ENCODE assay signal across 9 mouse cellular contexts in genomic region chr4:148131497-148132081, GRCm38 (mm10). TPM values are rescaled to one million over a fixed set of nuclear protein-coding genes. Genes with fewer than 3 reads are reported as not detected.
DNase-seq lines count a peak whose midpoint lies in the region; ATAC-seq and TF ChIP-seq lines count a peak whose summit lies in the region.
"Had no signal": no experiment of that assay in that cellular context is flagged by ENCODE, and none has a peak within 500 bp of the region (broad histone marks: within the 10 kb centered on the region; RNA-seq: fewer than 3 reads in every experiment).

No protein-coding gene starts in this region.

- H3K27me3 ChIP-seq in lung, embryonic 16.5 days (ENCODE audit: control insufficient read depth, insufficient read depth, low read depth, low read length) = peaks cover 36% of the 10 kb centered on the region
- peaks cover 5% of the 10 kb centered on the region; the same call in 1 of the 2 replicates for H3K27me3 ChIP-seq in forebrain, embryonic 11.5 days (ENCODE audit: control insufficient read depth, insufficient read depth, low read length)
- H3K27me3 ChIP-seq in limb, embryonic 10.5 days (ENCODE audit: low read depth, poor library complexity, severe bottlenecking) = peaks cover 39% of the 10 kb centered on the region
- peaks cover 20% of the 10 kb centered on the region for H3K27me3 ChIP-seq in stomach, embryonic 14.5 days (ENCODE audit: control insufficient read depth, insufficient read depth, low read length)

- no peaks in the 10 kb centered on the region for H3K36me3 ChIP-seq in lung, embryonic 16.5 days (ENCODE audit: control insufficient read depth, insufficient read depth, low read length)
- H3K36me3 ChIP-seq in forebrain, embryonic 11.5 days (ENCODE audit: control insufficient read depth, insufficient read depth, low read length) = no peaks in the 10 kb centered on the region
- H3K36me3 ChIP-seq in limb, embryonic 10.5 days = peaks cover 5% of the 10 kb centered on the region; the same call in 1 of the 2 replicates
- no peaks in the 10 kb centered on the region for H3K36me3 ChIP-seq in stomach, embryonic 14.5 days (ENCODE audit: control insufficient read depth, insufficient read depth, low read length)

- WGBS in lung, embryonic 16.5 days = 2% methylated on average over 21 of the region's 21 CpGs
- WGBS in lung, adult 2 months = 3% methylated on average over 21 of the region's 21 CpGs
- under 1% methylated on average over 20 of the region's 21 CpGs for WGBS in forebrain, embryonic 11.5 days
- WGBS in limb, embryonic 10.5 days = under 1% methylated on average over 21 of the region's 21 CpGs
- WGBS in stomach, embryonic 14.5 days = 1% methylated on average over 21 of the region's 21 CpGs

- no peak for ATAC-seq in lung, embryonic 16.5 days (ENCODE audit: low read depth)
- peak; percentile 62 for ATAC-seq in forebrain, embryonic 11.5 days (replicated peaks; ENCODE audit: low FRiP score)
- ATAC-seq in stomach, embryonic 14.5 days (ENCODE audit: insufficient number of reproducible peaks, insufficient read depth, low FRiP score, low read depth) = peak; percentile 31; the same call in 1 of the 2 replicates
- no peak for ATAC-seq in CD4-positive, CD25-positive, alpha-beta regulatory T cell, adult 4 months

- peak overlapping the region; percentile 71 for H3K4me3 ChIP-seq in lung, embryonic 16.5 days (ENCODE audit: low read length)
- H3K4me3 ChIP-seq in lung, adult 2 months (replicated peaks; ENCODE audit: extremely low read depth, low read depth, low read length) = no peak overlapping the region
- peak overlapping the region; percentile 64 for H3K4me3 ChIP-seq in forebrain, embryonic 11.5 days (ENCODE audit: low read depth, low read length)
- peak overlapping the region; percentile 69 for H3K4me3 ChIP-seq in limb, embryonic 10.5 days
- H3K4me3 ChIP-seq in stomach, embryonic 14.5 days (ENCODE audit: low read depth, low read length) = peak overlapping the region; percentile 67
- no peak overlapping the region for H3K4me3 ChIP-seq in left cerebral cortex, adult 2 months

- peak overlapping the region; percentile 51 for H3K9ac ChIP-seq in lung, embryonic 16.5 days (ENCODE audit: low read length)
- peak overlapping the region; percentile 96 for H3K9ac ChIP-seq in forebrain, embryonic 11.5 days (ENCODE audit: low read length)
- no peak overlapping the region for H3K9ac ChIP-seq in stomach, embryonic 14.5 days (replicated peaks; ENCODE audit: low read depth, low read length)

- peaks cover 12% of the 10 kb centered on the region for H3K4me1 ChIP-seq in lung, embryonic 16.5 days (replicated peaks; ENCODE audit: control insufficient read depth, insufficient read depth, low read length)
- H3K4me1 ChIP-seq in lung, adult 2 months (ENCODE audit: control insufficient read depth, insufficient read depth, low read length) = no peaks in the 10 kb centered on the region
- H3K4me1 ChIP-seq in forebrain, embryonic 11.5 days (replicated peaks; ENCODE audit: control insufficient read depth, insufficient read depth, low read length) = peaks cover 6% of the 10 kb centered on the region; the same call in 1 of the 2 replicates
- H3K4me1 ChIP-seq in limb, embryonic 10.5 days = peaks cover 41% of the 10 kb centered on the region
- H3K4me1 ChIP-seq in stomach, embryonic 14.5 days (ENCODE audit: control insufficient read depth, insufficient read depth, low read length) = peaks cover 5% of the 10 kb centered on the region; the same call in 1 of the 2 replicates

- no peaks in the 10 kb centered on the region for H3K9me3 ChIP-seq in lung, embryonic 16.5 days (ENCODE audit: control insufficient read depth, low read length)
- H3K9me3 ChIP-seq in forebrain, embryonic 11.5 days (ENCODE audit: control insufficient read depth, low read length) = no peaks in the 10 kb centered on the region
- H3K9me3 ChIP-seq in limb, embryonic 10.5 days (replicated peaks) = no peaks in the 10 kb centered on the region
- no peaks in the 10 kb centered on the region for H3K9me3 ChIP-seq in stomach, embryonic 14.5 days (ENCODE audit: control insufficient read depth, low read depth, low read length)

- no peak for DNase-seq in lung, adult 2 months
- DNase-seq in forebrain, embryonic 11.5 days (ENCODE audit: low spot score) = peak; percentile 81
- peak; percentile 88 for DNase-seq in limb, embryonic 10.5 days (ENCODE audit: low spot score)
- no peak for DNase-seq in urinary bladder, postnatal 14 days (ENCODE audit: low spot score)
- no peak for DNase-seq in left cerebral cortex, adult 2 months (ENCODE audit: extremely low spot score in 1 of 2, low spot score in 2 of 2)

- intact Hi-C loops in left cerebral cortex, adult 2 months (cut with DNase I) = no loop called here

- no peak overlapping the region for H3K27ac ChIP-seq in lung, embryonic 16.5 days (ENCODE audit: low read length)
- H3K27ac ChIP-seq in forebrain, embryonic 11.5 days (ENCODE audit: low read depth, low read length) = peak overlapping the region; percentile 85
- peak overlapping the region; percentile 95 for H3K27ac ChIP-seq in limb, embryonic 10.5 days
- H3K27ac ChIP-seq in stomach, embryonic 14.5 days (ENCODE audit: low read length) = no peak overlapping the region
- no peak overlapping the region for H3K27ac ChIP-seq in left cerebral cortex, adult 2 months

- no peak for TF ChIP-seq POLR2A in lung, adult 2 months (IDR thresholded peaks at IDR 0.05; ENCODE audit: borderline replicate concordance, extremely low read depth, low read depth, low read length)

- no peak for TF ChIP-seq CTCF in lung, adult 2 months (IDR thresholded peaks at IDR 0.05; ENCODE audit: insufficient read depth, low read length)
- no peak for TF ChIP-seq CTCF in left cerebral cortex, adult 2 months (IDR thresholded peaks at IDR 0.05)

- H3K4me2 ChIP-seq in lung, embryonic 16.5 days (ENCODE audit: low read depth, low read length) = peak overlapping the region; percentile 98
- peak overlapping the region; percentile 87 for H3K4me2 ChIP-seq in forebrain, embryonic 11.5 days (ENCODE audit: low read depth, low read length, severe bottlenecking)
- peak overlapping the region; percentile 99 for H3K4me2 ChIP-seq in stomach, embryonic 14.5 days (replicated peaks; ENCODE audit: low read depth, low read length)

RNA-seq across cellular contexts. Expression of gene Draxin, which starts 1.1 kb away (rescaled TPM):
- polyA plus RNA-seq in lung, embryonic 16.5 days (2015; fragmentation: Nextera tagmentation; extraction: Ambion mirVana) = 0.08 and 0.10 TPM in 2 replicates
- polyA plus RNA-seq in lung, adult 2 months (2012; rRNA removed) = 0.15 and 0.59 TPM in 2 replicates
- 3.8 and 5.0 TPM in 2 replicates for polyA plus RNA-seq in forebrain, embryonic 11.5 days (2014; fragmentation: Nextera tagmentation; extraction: Ambion mirVana)
- polyA plus RNA-seq in limb, embryonic 10.5 days (2016; fragmentation: Nextera tagmentation; extraction: Ambion mirVana) = 0.78 and 1.3 TPM in 2 replicates
- polyA plus RNA-seq in stomach, embryonic 14.5 days (2014; fragmentation: Nextera tagmentation; extraction: Ambion mirVana) = 0.07 and 0.20 TPM in 2 replicates
- not detected for polyA plus RNA-seq in CD4-positive, CD25-positive, alpha-beta regulatory T cell, adult 4 months (2017; shearing (Covaris generic))
- total RNA-seq in left cerebral cortex, adult 2 months (2021) = under 1 TPM; 0.20 to 0.30 TPM
- total RNA-seq: liver, adult 2 months had no signal
- polyA plus RNA-seq: liver, adult 2 months had no signal

RNA-seq across cellular contexts. Expression of gene Mad2l2, which starts 1.4 kb away (rescaled TPM):
- polyA plus RNA-seq in lung, embryonic 16.5 days (2015; fragmentation: Nextera tagmentation; extraction: Ambion mirVana) = 47.6 and 50.2 TPM in 2 replicates
- 26.9 and 30.8 TPM in 2 replicates for polyA plus RNA-seq in lung, adult 2 months (2012; rRNA removed)
- polyA plus RNA-seq in forebrain, embryonic 11.5 days (2014; fragmentation: Nextera tagmentation; extraction: Ambion mirVana) = 68.5 and 75.0 TPM in 2 replicates
- 71.7 and 93.8 TPM in 2 replicates for polyA plus RNA-seq in limb, embryonic 10.5 days (2016; fragmentation: Nextera tagmentation; extraction: Ambion mirVana)
- polyA plus RNA-seq in stomach, embryonic 14.5 days (2014; fragmentation: Nextera tagmentation; extraction: Ambion mirVana) = 51.2 and 54.7 TPM in 2 replicates
- 10 to 100 TPM; 35.8 to 41.2 TPM for polyA plus RNA-seq in CD4-positive, CD25-positive, alpha-beta regulatory T cell, adult 4 months (2017; shearing (Covaris generic))
- 10 to 100 TPM; 14.2 to 16.1 TPM for total RNA-seq in left cerebral cortex, adult 2 months (2021)

RNA-seq across cellular contexts. Expression of gene Fbxo6, which starts 20.4 kb away (rescaled TPM):
- 13.7 and 17.3 TPM in 2 replicates for polyA plus RNA-seq in lung, embryonic 16.5 days (2015; fragmentation: Nextera tagmentation; extraction: Ambion mirVana)
- 64.5 and 84.4 TPM in 2 replicates for polyA plus RNA-seq in lung, adult 2 months (2012; rRNA removed)
- 10.2 and 13.6 TPM in 2 replicates for polyA plus RNA-seq in forebrain, embryonic 11.5 days (2014; fragmentation: Nextera tagmentation; extraction: Ambion mirVana)
- polyA plus RNA-seq in limb, embryonic 10.5 days (2016; fragmentation: Nextera tagmentation; extraction: Ambion mirVana) = 9.0 and 11.1 TPM in 2 replicates
- 13.9 and 17.6 TPM in 2 replicates for polyA plus RNA-seq in stomach, embryonic 14.5 days (2014; fragmentation: Nextera tagmentation; extraction: Ambion mirVana)
- 10 to 100 TPM; 44.1 to 56.6 TPM for polyA plus RNA-seq in CD4-positive, CD25-positive, alpha-beta regulatory T cell, adult 4 months (2017; shearing (Covaris generic))
- 10 to 100 TPM; 28.9 to 30.2 TPM for total RNA-seq in left cerebral cortex, adult 2 months (2021)

RNA-seq across cellular contexts. Expression of gene Fbxo44, which starts 28.7 kb away (rescaled TPM):
- polyA plus RNA-seq in lung, embryonic 16.5 days (2015; fragmentation: Nextera tagmentation; extraction: Ambion mirVana) = 11.9 and 12.1 TPM in 2 replicates
- 13.3 and 21.5 TPM in 2 replicates for polyA plus RNA-seq in lung, adult 2 months (2012; rRNA removed)
- 44.9 and 45.0 TPM in 2 replicates for polyA plus RNA-seq in forebrain, embryonic 11.5 days (2014; fragmentation: Nextera tagmentation; extraction: Ambion mirVana)
- polyA plus RNA-seq in limb, embryonic 10.5 days (2016; fragmentation: Nextera tagmentation; extraction: Ambion mirVana) = 4.4 and 9.7 TPM in 2 replicates
- 11.9 and 14.2 TPM in 2 replicates for polyA plus RNA-seq in stomach, embryonic 14.5 days (2014; fragmentation: Nextera tagmentation; extraction: Ambion mirVana)
- 1 to 10 TPM; 2.2 to 2.6 TPM for polyA plus RNA-seq in CD4-positive, CD25-positive, alpha-beta regulatory T cell, adult 4 months (2017; shearing (Covaris generic))
- 100 to 1,000 TPM; 140 to 156 TPM for total RNA-seq in left cerebral cortex, adult 2 months (2021)

RNA-seq across cellular contexts. Expression of gene Fbxo2, which starts 28.8 kb away (rescaled TPM):
- 0.50 and 1.4 TPM in 2 replicates for polyA plus RNA-seq in lung, embryonic 16.5 days (2015; fragmentation: Nextera tagmentation; extraction: Ambion mirVana)
- polyA plus RNA-seq in lung, adult 2 months (2012; rRNA removed) = 1.9 and 2.6 TPM in 2 replicates
- 0.87 and 0.91 TPM in 2 replicates for polyA plus RNA-seq in forebrain, embryonic 11.5 days (2014; fragmentation: Nextera tagmentation; extraction: Ambion mirVana)
- polyA plus RNA-seq in limb, embryonic 10.5 days (2016; fragmentation: Nextera tagmentation; extraction: Ambion mirVana) = 0.49 and 0.65 TPM in 2 replicates
- polyA plus RNA-seq in stomach, embryonic 14.5 days (2014; fragmentation: Nextera tagmentation; extraction: Ambion mirVana) = 1.3 and 1.7 TPM in 2 replicates
- polyA plus RNA-seq in CD4-positive, CD25-positive, alpha-beta regulatory T cell, adult 4 months (2017; shearing (Covaris generic)) = not detected
- total RNA-seq in left cerebral cortex, adult 2 months (2021) = 100 to 1,000 TPM; 101 to 107 TPM

Comparison
In these comparisons a context has a peak if more than half of its experiments do, and no peak if none do; other contexts are left out.
1. H3K4me3 ChIP-seq: peak in lung, embryonic 16.5 days (single experiment), forebrain, embryonic 11.5 days (single experiment), limb, embryonic 10.5 days (single experiment) and stomach, embryonic 14.5 days (single experiment); none in lung, adult 2 months (single experiment) and left cerebral cortex, adult 2 months (single experiment).
2. ATAC-seq: peak in forebrain, embryonic 11.5 days (single experiment) and stomach, embryonic 14.5 days (single experiment); none in lung, embryonic 16.5 days (single experiment) and CD4-positive, CD25-positive, alpha-beta regulatory T cell, adult 4 months (single experiment).
3. H3K27ac ChIP-seq: peak in forebrain, embryonic 11.5 days (single experiment) and limb, embryonic 10.5 days (single experiment); none in lung, embryonic 16.5 days (single experiment), stomach, embryonic 14.5 days (single experiment) and left cerebral cortex, adult 2 months (single experiment).
4. DNase-seq: peak in forebrain, embryonic 11.5 days (single experiment) and limb, embryonic 10.5 days (single experiment); none in lung, adult 2 months (single experiment), urinary bladder, postnatal 14 days (single experiment) and left cerebral cortex, adult 2 months (0 of 2).
5. Peak in every context shown above with its lines, with median percentiles within 50 percentile points of each other: H3K4me2 ChIP-seq.